Mouse (Mus musculus): ENCODE data around the gene Elmo3.

Gene Elmo3

DNA sequence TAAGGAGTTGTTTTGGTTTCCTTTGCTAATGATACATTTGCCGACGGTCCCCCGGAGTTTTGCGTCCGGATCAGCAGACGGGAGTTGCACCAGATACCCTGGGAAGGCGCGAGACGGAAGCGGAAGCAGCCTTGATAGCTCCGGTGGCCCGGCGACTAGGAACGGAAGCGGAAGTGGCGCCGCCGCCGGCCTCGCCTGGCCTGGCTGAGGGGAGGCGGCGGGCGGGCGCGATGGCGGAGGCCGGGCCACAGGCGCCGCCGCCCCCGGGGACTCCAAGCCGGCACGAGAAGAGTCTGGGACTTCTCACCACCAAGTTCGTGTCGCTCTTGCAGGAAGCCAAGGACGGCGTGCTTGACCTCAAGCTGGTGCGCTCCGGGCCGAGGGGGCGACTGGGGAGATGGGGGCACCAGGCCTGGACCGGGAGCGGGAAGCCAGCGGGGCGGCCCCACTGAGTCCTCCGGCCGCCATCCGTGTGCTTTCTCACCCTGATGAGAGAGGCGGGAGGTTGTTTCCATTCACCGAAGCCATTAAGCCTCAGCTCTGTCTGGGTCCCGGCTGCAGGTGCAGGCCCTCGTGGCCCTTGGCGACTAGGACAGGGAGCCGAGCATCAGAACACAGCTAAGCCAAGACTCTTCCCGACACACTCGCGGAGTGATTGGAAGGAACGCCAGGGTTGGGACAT lies 7.7 kb upstream of the Elmo3 start, which contains the start of gene E2f4:
Gene E2f4, plus strand, starts transcription at position 153 of the 682 bp plus-strand sequence.
- in situ Hi-C loops (cut with MboI, MseI) = no loop called here

DNA sequence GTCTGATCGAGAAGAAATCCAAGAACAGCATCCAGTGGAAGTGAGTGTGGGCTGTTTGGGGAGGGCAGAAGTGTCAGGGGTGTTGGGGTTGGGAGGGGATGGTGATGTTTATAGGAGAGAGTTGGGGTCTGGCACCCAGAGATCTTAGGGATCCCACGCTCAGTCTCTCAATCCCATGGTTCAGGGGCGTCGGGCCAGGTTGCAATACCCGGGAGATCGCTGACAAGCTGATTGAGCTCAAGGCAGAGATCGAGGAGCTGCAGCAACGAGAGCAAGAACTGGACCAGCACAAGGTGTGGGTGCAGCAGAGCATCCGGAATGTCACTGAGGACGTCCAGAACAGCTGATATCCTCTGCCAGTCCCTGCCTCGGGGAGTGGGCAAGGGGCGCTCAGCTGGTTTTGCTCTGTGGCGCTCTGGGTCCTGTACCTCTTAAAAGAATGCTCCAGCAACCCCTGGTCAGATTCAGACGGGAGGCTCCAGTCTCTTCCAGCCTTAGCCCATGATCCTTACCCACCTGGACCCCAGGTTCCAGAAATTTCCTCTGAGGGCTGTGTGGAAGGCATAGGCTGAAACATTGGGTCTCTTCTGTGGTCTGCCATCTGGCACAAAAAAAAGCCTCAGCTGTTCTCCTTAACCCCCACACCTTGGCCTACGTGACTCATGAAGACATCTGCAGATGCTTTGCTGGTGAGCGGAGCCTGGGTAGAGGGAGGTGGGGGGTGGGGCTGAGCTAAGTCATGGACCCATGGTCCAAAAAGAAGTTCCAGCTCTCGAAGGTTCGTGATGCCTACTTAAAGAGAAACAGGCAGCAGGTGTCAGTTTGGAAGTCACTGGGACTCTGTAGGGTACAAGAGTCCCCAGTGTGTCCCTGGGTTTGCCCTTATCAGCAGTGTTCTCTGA lies 6.8 kb upstream of the Elmo3 start:
- in situ Hi-C loops (cut with MboI, MseI) = no loop called here

GRCm38 (mm10) chr8:105299962-105300361 lies 5.4 kb upstream of the Elmo3 start:
- in situ Hi-C loops (cut with MboI, MseI) = no loop called here

GRCm38 (mm10) chr8:105303396-105303795 lies 2.0 kb upstream of the Elmo3 start:
- in situ Hi-C loops (cut with MboI, MseI) = no loop called here

DNA sequence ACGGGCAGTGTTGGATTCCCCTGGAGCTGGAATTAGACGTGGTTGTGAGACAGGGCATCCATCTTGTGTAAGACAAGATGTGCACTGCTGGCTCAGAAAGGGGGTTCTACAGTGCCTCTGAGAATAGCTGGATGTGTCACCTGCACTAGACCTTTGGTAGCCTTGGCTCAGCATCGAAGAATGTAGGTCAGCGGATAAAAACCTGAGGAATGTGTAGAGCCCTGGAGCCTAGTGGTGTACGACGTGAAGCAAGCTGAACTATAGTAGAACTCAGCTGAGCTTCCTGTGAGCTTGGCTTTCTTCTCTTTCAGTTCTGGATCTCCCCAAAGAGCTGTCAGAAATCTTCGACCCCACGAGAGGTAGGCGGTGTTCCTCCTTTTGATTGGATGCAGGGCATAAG lies 1.5 kb upstream of the Elmo3 start:
- in situ Hi-C loops (cut with MboI, MseI) = no loop called here

GRCm38 (mm10) chr8:105304325-105305210 lies 833 bp upstream of the Elmo3 start:
- in situ Hi-C loops (cut with MboI, MseI) = no loop called here

DNA sequence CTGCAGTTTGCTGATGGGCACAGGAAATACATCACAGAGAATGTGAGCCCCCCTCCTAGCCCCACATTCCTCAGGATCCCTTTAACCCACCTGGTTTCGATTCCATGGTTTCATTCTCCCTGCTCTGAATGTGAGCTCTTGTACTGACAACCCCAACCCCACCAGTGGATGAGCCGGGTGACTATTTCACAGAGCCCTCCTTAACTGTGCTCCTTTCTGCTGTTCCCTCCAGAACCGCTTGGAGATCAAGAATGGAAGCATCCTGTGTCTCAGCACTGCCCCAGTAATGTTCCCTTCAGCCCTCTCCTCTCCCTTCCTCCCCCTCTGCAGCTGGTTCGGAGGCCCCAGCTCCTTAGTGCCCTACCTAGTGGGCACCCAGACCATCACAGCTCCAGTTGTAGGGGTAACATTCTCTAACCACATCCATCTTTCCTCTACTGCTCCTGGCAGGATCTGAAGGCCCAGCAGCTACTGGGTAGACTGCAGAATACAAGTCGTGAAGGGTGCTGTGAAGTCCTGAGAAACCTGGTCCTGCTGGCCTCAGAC lies 818 bp downstream of the Elmo3 start:
- in situ Hi-C loops (cut with MboI, MseI) = no loop called here

GRCm38 (mm10) chr8:105307670-105308069 lies 2.3 kb downstream of the Elmo3 start:
- in situ Hi-C loops (cut with MboI, MseI) = no loop called here

DNA sequence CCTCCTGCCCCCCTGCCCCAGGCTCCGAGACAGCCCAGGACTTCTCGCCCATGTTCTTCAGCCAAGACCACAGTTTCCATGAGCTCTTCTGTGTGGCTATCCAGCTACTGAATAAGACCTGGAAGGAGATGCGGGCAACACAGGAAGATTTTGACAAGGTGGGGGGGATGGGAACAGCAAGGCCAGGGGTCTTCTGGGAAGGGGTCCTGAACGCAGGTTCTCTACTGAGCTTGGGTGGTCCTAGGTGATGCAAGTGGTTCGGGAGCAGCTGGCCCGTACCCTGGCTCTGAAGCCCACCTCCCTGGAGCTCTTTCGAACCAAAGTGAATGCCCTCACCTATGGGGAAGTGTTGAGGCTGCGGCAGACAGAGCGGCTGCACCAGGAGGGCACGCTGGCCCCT lies 3.0 kb downstream of the Elmo3 start:
- in situ Hi-C loops (cut with MboI, MseI) = no loop called here

- in situ Hi-C loops (cut with MboI, MseI) = no loop called here
These were observed 3.9 kb downstream of the Elmo3 start for GRCm38 (mm10) chr8:105309142-105309847.

- in situ Hi-C loops (cut with MboI, MseI) = no loop called here
These were observed 4.7 kb downstream of the Elmo3 start for GRCm38 (mm10) chr8:105310118-105310517.

GRCm38 (mm10) chr8:105311718-105312117 lies 6.3 kb downstream of the Elmo3 start:
- in situ Hi-C loops (cut with MboI, MseI) = no loop called here

- in situ Hi-C loops (cut with MboI, MseI) = no loop called here
These were observed 7.6 kb downstream of the Elmo3 start for GRCm38 (mm10) chr8:105312891-105313481.

- in situ Hi-C loops (cut with MboI, MseI) = no loop called here
These were observed 8.4 kb downstream of the Elmo3 start for GRCm38 (mm10) chr8:105313622-105314402.

DNA sequence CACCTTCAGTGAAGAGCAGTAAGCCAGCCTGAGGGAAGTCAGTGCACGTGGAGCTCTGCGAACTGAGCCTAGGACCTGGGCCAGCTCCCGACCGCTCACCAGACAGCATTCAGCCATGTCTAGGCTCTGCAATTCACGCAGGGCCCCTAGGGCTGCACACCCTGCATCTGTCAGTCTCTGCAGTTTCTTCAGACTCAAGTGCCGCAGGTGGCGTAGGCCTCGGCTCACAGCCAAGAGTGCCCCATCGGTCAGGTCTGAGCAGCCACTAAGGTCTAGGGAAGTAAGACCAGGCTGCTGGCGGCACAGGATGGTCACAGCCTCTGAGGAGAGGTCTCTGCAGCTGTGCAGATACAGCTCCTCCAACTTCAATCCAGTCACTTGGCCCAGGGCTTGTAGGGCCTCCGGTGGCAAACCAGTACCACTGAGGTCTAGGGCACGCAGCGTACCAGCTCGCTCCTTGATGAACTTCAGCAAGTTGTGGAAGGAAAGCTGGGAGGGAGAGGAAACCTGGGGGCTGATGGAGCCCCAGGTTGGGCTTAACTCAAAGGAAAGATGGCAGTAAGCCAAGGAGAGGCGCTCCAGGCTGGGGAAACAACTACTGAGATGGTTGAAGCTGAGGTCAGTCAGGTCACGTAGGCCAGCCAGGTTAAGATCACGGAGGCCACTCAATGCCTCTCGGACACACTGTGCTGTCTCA lies 9.8 kb downstream of the Elmo3 start:
- in situ Hi-C loops (cut with MboI, MseI) = no loop called here

GRCm38 (mm10) chr8:105317941-105318340 lies 12.5 kb downstream of the Elmo3 start:
- in situ Hi-C loops (cut with MboI, MseI) = no loop called here

GRCm38 (mm10) chr8:105318662-105319190 lies 13.3 kb downstream of the Elmo3 start:
- in situ Hi-C loops (cut with MboI, MseI) = no loop called here

DNA sequence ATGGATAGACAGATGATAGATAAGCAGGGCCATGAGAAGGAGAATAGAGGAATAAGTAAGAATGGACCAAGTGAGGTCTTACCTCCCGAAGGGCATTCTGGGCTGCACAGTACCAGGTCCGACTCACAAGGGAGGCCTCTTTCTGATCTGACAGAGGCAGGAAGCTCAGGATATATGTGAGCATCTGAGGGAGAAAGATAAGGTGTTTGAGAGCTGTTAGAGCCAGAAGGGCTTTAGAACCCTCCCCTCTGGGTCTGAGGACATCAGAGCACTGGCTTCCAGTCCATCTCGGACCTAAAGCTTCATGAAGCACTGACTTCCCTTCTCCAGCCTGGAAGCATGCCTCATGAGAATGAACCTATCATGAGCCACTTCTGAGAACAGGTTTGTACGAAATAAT lies 17.8 kb downstream of the Elmo3 start:
- in situ Hi-C loops (cut with MboI, MseI) = no loop called here

GRCm38 (mm10) chr8:105325641-105326093 lies 20.3 kb downstream of the Elmo3 start:
- in situ Hi-C loops (cut with MboI, MseI) = no loop called here
